Mouse (Mus musculus): ENCODE measurements around the gene Sltm. TPM values are rescaled to one million over a fixed set of nuclear protein-coding genes. Genes with fewer than 3 reads are reported as not detected.
A peak's percentile ranks its signal among the peaks of the same experiment; 100 is the strongest.
"Not testable (repeated sequence)": the region's sequence is repeated elsewhere in the genome, so short reads cannot be mapped to it uniquely, and the experiment has no call there.

The Sltm gene
- polyA plus RNA-seq, 1 experiment from 2014 or later = 29.2 TPM

GRCm38 (mm10) chr9:70511681-70512080, 30.9 kb upstream of the Sltm start:
- Histone ChIP-seq H3K4me1 (0 out of 2 replicates have a peak, but pooled peaks cover 4% of the 10 kb centered on the region), H3K27me3 (replicated peaks) (peaks cover 3% of the 10 kb centered on the region; the same call in 1 of the 2 replicates), H3K4me2 (no peak overlapping the region), H3K9ac (no peak overlapping the region), H3K4me3 (no peak overlapping the region), H3K9me3 (no peaks in the 10 kb centered on the region), H3K27ac (replicated peaks) (no peak overlapping the region), H3K36me3 (no peaks in the 10 kb centered on the region)
- 58% methylated on average over 7 of the region's 7 CpGs for WGBS
- ATAC-seq (ENCODE audit: extremely low read depth, insufficient number of reproducible peaks, low FRiP score, low TSS enrichment) = no peak

GRCm38 (mm10) chr9:70520651-70521050, 21.9 kb upstream of the Sltm start:
- Histone ChIP-seq H3K36me3 (no peaks in the 10 kb centered on the region), H3K27ac (replicated peaks) (no peak overlapping the region), H3K4me3 (no peak overlapping the region), H3K9ac (no peak overlapping the region), H3K4me2 (no peak overlapping the region), H3K9me3 (no peaks in the 10 kb centered on the region), H3K27me3 (replicated peaks) (no peaks in the 10 kb centered on the region), H3K4me1 (peaks cover 5% of the 10 kb centered on the region; the same call in 1 of the 2 replicates)
- 77% methylated on average over 3 of the region's 3 CpGs for WGBS
- ATAC-seq (ENCODE audit: extremely low read depth, insufficient number of reproducible peaks, low FRiP score, low TSS enrichment) = no peak

DNA sequence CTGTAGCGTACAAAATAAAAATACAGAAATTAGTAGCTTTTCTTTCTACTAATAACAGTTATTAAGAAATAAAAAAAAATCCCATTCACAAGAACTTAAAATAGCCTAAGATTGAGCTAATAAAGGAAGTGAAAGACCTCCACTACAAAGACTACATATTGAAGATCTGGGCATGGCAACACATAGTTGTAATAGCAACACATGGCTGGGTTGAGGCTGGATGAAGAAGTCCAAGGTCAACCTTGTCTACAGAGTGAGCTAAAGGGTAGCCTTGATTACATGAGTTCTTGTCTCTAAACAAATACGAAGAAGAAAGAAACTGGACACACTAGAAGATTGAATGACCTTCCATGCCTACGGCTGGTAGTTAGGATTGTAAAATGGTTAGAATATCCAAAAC, 18.7 kb upstream of the Sltm start:
- no peak for ATAC-seq (ENCODE audit: extremely low read depth, insufficient number of reproducible peaks, low FRiP score, low TSS enrichment)
- Histone ChIP-seq H3K4me2 (no peak overlapping the region), H3K9me3 (no peaks in the 10 kb centered on the region), H3K36me3 (no peaks in the 10 kb centered on the region), H3K9ac (no peak overlapping the region), H3K4me1 (peaks cover 5% of the 10 kb centered on the region; the same call in 1 of the 2 replicates), H3K27me3 (replicated peaks) (no peaks in the 10 kb centered on the region), H3K4me3 (no peak overlapping the region), H3K27ac (replicated peaks) (peak overlapping the region; percentile 86)
- WGBS = 92% methylated on average over 3 of the region's 3 CpGs

DNA sequence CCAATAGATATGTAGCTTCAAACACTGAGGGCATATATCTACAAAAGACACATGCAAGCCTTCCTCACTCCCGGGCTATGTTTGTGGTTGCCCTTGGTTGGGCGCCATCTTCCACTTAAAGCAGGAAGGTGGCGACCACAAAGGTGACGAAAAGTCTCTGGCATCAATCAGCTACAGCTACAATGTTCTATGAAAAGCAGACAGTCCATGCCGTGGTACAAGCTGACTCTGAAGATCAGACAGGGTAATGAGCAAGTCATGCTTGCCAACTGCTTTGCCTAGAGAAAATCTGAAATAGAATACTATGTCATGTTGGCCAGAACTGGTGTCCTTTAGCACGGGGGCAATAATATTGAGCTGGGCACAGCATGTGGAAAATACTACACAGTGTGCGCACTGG, 18.2 kb upstream of the Sltm start:
- Histone ChIP-seq H3K36me3 (no peaks in the 10 kb centered on the region), H3K4me1 (peaks cover 5% of the 10 kb centered on the region; the same call in 1 of the 2 replicates), H3K9me3 (no peaks in the 10 kb centered on the region), H3K9ac (no peak overlapping the region), H3K27ac (replicated peaks) (peak overlapping the region; percentile 86), H3K4me2 (no peak overlapping the region), H3K4me3 (no peak overlapping the region), H3K27me3 (replicated peaks) (no peaks in the 10 kb centered on the region)
- no peak; the same call in 1 of the 2 replicates for ATAC-seq (ENCODE audit: extremely low read depth, insufficient number of reproducible peaks, low FRiP score, low TSS enrichment)
- 31% methylated on average over 7 of the region's 7 CpGs for WGBS

DNA sequence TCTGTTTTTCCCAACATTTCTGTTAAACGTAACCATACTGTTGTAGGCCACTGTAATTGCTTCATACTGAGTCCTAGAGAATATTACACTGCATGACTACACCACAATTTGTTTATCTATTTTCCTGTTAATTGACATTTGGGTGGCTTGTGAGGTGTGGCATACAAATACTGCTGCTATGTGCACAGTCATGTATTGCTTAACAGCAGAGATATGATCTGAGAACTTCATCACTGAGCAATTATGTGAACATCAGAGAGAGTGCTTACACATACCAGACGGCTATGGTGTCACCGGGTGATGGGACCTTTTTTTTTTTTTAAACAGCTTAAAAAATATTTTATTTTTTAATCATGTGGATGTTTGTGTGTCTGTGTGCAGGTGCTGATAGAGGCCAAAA, 9.2 kb upstream of the Sltm start:
- WGBS = 67% methylated on average over 3 of the region's 3 CpGs
- Histone ChIP-seq H3K9ac (no peak overlapping the region), H3K4me1 (no peaks in the 10 kb centered on the region), H3K9me3 (no peaks in the 10 kb centered on the region), H3K36me3 (no peaks in the 10 kb centered on the region), H3K4me2 (no peak overlapping the region), H3K27me3 (replicated peaks) (no peaks in the 10 kb centered on the region), H3K4me3 (no peak overlapping the region), H3K27ac (replicated peaks) (no peak overlapping the region)
- no peak for ATAC-seq (ENCODE audit: extremely low read depth, insufficient number of reproducible peaks, low FRiP score, low TSS enrichment)

GRCm38 (mm10) chr9:70541584-70541983, 970 bp upstream of the Sltm start:
- no peak for ATAC-seq (ENCODE audit: extremely low read depth, insufficient number of reproducible peaks, low FRiP score, low TSS enrichment)

GRCm38 (mm10) chr9:70543048-70543880, 710 bp downstream of the Sltm start:
- 2% methylated on average over 64 of the region's 64 CpGs for WGBS
- peak overlapping the region; percentile 96 for H3K9ac ChIP-seq
- H3K4me2 ChIP-seq = peak overlapping the region; percentile 95
- H3K4me1 ChIP-seq = peaks cover 31% of the 10 kb centered on the region
- peaks cover 9% of the 10 kb centered on the region for H3K36me3 ChIP-seq
- ATAC-seq (ENCODE audit: extremely low read depth, insufficient number of reproducible peaks, low FRiP score, low TSS enrichment) = peak; percentile 74
- H3K9me3 ChIP-seq = no peaks in the 10 kb centered on the region
- no peaks in the 10 kb centered on the region for H3K27me3 ChIP-seq (replicated peaks)
- peak overlapping the region; percentile 93 for H3K4me3 ChIP-seq
- peak overlapping the region; percentile 99 for H3K27ac ChIP-seq (replicated peaks)

More at GRCm38 (mm10) chr9:70541584-70541983, 970 bp upstream of the Sltm start:
- WGBS = 5% methylated on average over 6 of the region's 6 CpGs
- peak overlapping the region; percentile 95 for H3K4me2 ChIP-seq
- peak overlapping the region; percentile 93 for H3K4me3 ChIP-seq
- H3K4me1 ChIP-seq = peaks cover 24% of the 10 kb centered on the region
- H3K9me3 ChIP-seq = no peaks in the 10 kb centered on the region
- H3K27me3 ChIP-seq (replicated peaks) = no peaks in the 10 kb centered on the region
- no peak overlapping the region for H3K27ac ChIP-seq (replicated peaks)
- H3K36me3 ChIP-seq = peaks cover 7% of the 10 kb centered on the region; the same call in 1 of the 2 replicates
- peak overlapping the region; percentile 96 for H3K9ac ChIP-seq

DNA sequence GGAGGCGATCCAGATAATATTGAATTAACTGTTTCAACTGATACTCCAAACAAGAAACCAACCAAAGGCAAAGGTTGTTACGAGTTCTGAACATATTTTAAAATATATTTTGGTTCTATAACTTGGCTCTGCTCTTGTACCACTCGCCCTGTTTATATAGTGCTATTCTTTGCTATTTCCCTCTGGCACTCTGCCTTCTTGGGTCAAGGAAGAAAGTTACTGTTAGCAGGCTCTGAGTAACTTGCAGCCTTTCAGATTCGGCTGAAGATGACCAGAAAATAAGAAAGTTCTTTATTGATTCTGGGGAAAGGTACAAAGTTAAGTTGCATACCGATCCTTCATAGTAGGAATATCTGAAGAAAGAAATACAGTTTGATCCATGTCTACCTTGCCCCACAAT, 1.4 kb downstream of the Sltm start:
- 67% methylated on average over 5 of the region's 5 CpGs for WGBS
- Histone ChIP-seq H3K4me1 (peaks cover 31% of the 10 kb centered on the region), H3K27ac (replicated peaks) (peak overlapping the region; percentile 99; the same call in 1 of the 2 replicates), H3K27me3 (replicated peaks) (no peaks in the 10 kb centered on the region), H3K4me3 (peak overlapping the region; percentile 93), H3K9ac (peak overlapping the region; percentile 96), H3K36me3 (peaks cover 14% of the 10 kb centered on the region), H3K9me3 (no peaks in the 10 kb centered on the region), H3K4me2 (peak overlapping the region; percentile 95)
- no peak for ATAC-seq (ENCODE audit: extremely low read depth, insufficient number of reproducible peaks, low FRiP score, low TSS enrichment)

- H3K4me2 ChIP-seq = no peak overlapping the region
- WGBS = 65% methylated on average over 1 of the region's 1 CpGs
- no peaks in the 10 kb centered on the region for H3K27me3 ChIP-seq (replicated peaks)
- no peak overlapping the region for H3K27ac ChIP-seq (replicated peaks)
- no peak for ATAC-seq (ENCODE audit: extremely low read depth, insufficient number of reproducible peaks, low FRiP score, low TSS enrichment)
- no peak overlapping the region for H3K9ac ChIP-seq
- peaks cover 17% of the 10 kb centered on the region for H3K36me3 ChIP-seq
- no peak overlapping the region for H3K4me3 ChIP-seq
- H3K4me1 ChIP-seq = peaks cover 31% of the 10 kb centered on the region
- no peaks in the 10 kb centered on the region for H3K9me3 ChIP-seq
Measured at GRCm38 (mm10) chr9:70544831-70545230, 2.3 kb downstream of the Sltm start.

DNA sequence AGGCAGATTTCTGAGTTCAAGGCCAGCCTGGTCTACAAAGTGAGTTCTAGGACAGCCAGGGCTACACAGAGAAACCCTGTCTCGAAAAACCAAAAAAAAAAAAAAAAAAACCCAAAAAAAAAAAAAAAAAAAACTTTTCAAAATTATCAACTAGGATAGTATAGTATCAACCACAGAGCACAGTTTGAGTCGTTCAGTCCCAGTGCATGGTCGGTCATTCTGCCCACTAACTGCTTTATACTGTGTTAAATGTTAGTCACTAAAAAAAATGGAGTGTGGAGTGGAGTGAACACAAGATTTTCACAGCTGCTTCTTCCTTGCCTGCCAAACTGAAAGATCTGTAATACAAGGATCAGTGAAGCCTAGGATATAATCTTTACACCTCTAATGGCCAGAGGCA, 4.0 kb downstream of the Sltm start:
- H3K27ac ChIP-seq (replicated peaks); H3K9me3 ChIP-seq; ATAC-seq (ENCODE audit: extremely low read depth, insufficient number of reproducible peaks, low FRiP score, low TSS enrichment); H3K4me3 ChIP-seq; H3K27me3 ChIP-seq (replicated peaks); H3K4me2 ChIP-seq; H3K9ac ChIP-seq: not testable (repeated sequence)
- Histone ChIP-seq H3K36me3 (peaks cover 24% of the 10 kb centered on the region), H3K4me1 (peaks cover 28% of the 10 kb centered on the region)
- WGBS = 75% methylated on average over 2 of the region's 3 CpGs

- H3K9me3 ChIP-seq = peaks cover 11% of the 10 kb centered on the region; the same call in 1 of the 2 replicates
- no peak overlapping the region for H3K27ac ChIP-seq (replicated peaks)
- H3K4me3 ChIP-seq = no peak overlapping the region
- WGBS = 81% methylated on average over 4 of the region's 4 CpGs
- no peak overlapping the region for H3K9ac ChIP-seq
- no peak overlapping the region for H3K4me2 ChIP-seq
- H3K27me3 ChIP-seq (replicated peaks) = no peaks in the 10 kb centered on the region
- ATAC-seq (ENCODE audit: extremely low read depth, insufficient number of reproducible peaks, low FRiP score, low TSS enrichment) = no peak
- peaks cover 25% of the 10 kb centered on the region for H3K4me1 ChIP-seq
- H3K36me3 ChIP-seq = peaks cover 39% of the 10 kb centered on the region
Measured at GRCm38 (mm10) chr9:70548304-70548703, 5.8 kb downstream of the Sltm start.

DNA sequence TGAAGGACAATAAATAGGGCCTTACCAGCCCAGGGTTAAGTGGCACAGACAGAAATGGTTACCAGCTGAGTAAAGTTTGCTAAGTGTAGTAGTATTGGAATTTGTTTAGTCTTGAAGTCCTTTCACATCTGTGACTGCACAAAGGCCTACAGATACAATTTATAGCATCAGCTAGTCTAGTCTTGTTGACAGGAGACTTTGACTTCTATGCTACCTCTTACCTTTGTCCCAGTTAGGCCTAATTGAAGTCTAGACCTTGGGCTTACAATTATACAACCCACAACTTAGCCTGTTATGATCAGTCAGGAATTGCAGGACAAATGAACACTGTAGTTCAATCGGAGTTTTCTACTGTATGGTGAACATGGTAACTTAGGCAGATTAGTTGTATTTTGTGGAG, 9.0 kb downstream of the Sltm start:
- H3K27ac ChIP-seq (replicated peaks) = no peak overlapping the region
- H3K4me3 ChIP-seq = no peak overlapping the region
- peaks cover 6% of the 10 kb centered on the region for H3K4me1 ChIP-seq
- no peak overlapping the region for H3K4me2 ChIP-seq
- ATAC-seq (ENCODE audit: extremely low read depth, insufficient number of reproducible peaks, low FRiP score, low TSS enrichment) = no peak
- WGBS = 92% methylated on average over 1 of the region's 1 CpGs
- H3K27me3 ChIP-seq (replicated peaks) = no peaks in the 10 kb centered on the region
- no peak overlapping the region for H3K9ac ChIP-seq
- H3K36me3 ChIP-seq = peaks cover 36% of the 10 kb centered on the region
- H3K9me3 ChIP-seq = peaks cover 15% of the 10 kb centered on the region; the same call in 1 of the 2 replicates
